Mouse (Mus musculus) cerebellum, postnatal 4 days (tissue): Measurements from ENCODE around the gene Tssc4.

Experiments
- DNase-seq, 2 experiments: peaks; one replicate each; pipeline ENCODE4 v3.0.0; 2022; ENCODE audit warnings: low spot score in 2 of 2, mixed read lengths in 1 of 2

The Tssc4 gene

GRCm38 (mm10) chr7:143068882-143069591 lies at the start of gene Tssc4:
Gene Tssc4, plus strand, starts transcription at chr7:143069249.
- peak; percentile 89 to 95 for DNase-seq

- DNase-seq, result no peak
These were observed 49.0 kb upstream of the Tssc4 start for GRCm38 (mm10) chr7:143020040-143020439.

- DNase-seq, result no peak
These were observed 48.3 kb upstream of the Tssc4 start for GRCm38 (mm10) chr7:143020764-143021163.

- DNase-seq, result no peak
These were observed 47.5 kb upstream of the Tssc4 start for GRCm38 (mm10) chr7:143021356-143022164.

GRCm38 (mm10) chr7:143023499-143023898 lies 45.5 kb upstream of the Tssc4 start:
- no peak for DNase-seq

GRCm38 (mm10) chr7:143024293-143024692 lies 44.8 kb upstream of the Tssc4 start:
- no peak for DNase-seq

- DNase-seq, result no peak
These were observed 43.6 kb upstream of the Tssc4 start for GRCm38 (mm10) chr7:143025496-143025895.

- DNase-seq, result no peak
These were observed 41.9 kb upstream of the Tssc4 start for GRCm38 (mm10) chr7:143027196-143027595.

- no peak for DNase-seq
These were observed 37.2 kb upstream of the Tssc4 start for GRCm38 (mm10) chr7:143031816-143032215.

GRCm38 (mm10) chr7:143033581-143033980 lies 35.5 kb upstream of the Tssc4 start:
- DNase-seq, result no peak

GRCm38 (mm10) chr7:143034112-143034511 lies 34.9 kb upstream of the Tssc4 start:
- DNase-seq, result no peak

- no peak for DNase-seq
These were observed 34.3 kb upstream of the Tssc4 start for GRCm38 (mm10) chr7:143034519-143035450.

GRCm38 (mm10) chr7:143036787-143037186 lies 32.3 kb upstream of the Tssc4 start:
- no peak for DNase-seq

GRCm38 (mm10) chr7:143037306-143037705 lies 31.7 kb upstream of the Tssc4 start:
- DNase-seq, result no peak

GRCm38 (mm10) chr7:143038174-143038931 lies 30.7 kb upstream of the Tssc4 start:
- no peak for DNase-seq

- no peak for DNase-seq
These were observed 28.5 kb upstream of the Tssc4 start for GRCm38 (mm10) chr7:143040561-143040960.

- no peak for DNase-seq
These were observed 27.8 kb upstream of the Tssc4 start for GRCm38 (mm10) chr7:143041138-143041822.

- DNase-seq, result no peak
These were observed 27.0 kb upstream of the Tssc4 start for GRCm38 (mm10) chr7:143042089-143042488.

- no peak for DNase-seq
These were observed 26.1 kb upstream of the Tssc4 start for GRCm38 (mm10) chr7:143042897-143043300.

- no peak for DNase-seq
These were observed 24.8 kb upstream of the Tssc4 start for GRCm38 (mm10) chr7:143044049-143044825.
